Mouse (Mus musculus): ENCODE data around the gene Stk24.
A peak's percentile ranks its signal among the peaks of the same experiment; 100 is the strongest.

DNA sequence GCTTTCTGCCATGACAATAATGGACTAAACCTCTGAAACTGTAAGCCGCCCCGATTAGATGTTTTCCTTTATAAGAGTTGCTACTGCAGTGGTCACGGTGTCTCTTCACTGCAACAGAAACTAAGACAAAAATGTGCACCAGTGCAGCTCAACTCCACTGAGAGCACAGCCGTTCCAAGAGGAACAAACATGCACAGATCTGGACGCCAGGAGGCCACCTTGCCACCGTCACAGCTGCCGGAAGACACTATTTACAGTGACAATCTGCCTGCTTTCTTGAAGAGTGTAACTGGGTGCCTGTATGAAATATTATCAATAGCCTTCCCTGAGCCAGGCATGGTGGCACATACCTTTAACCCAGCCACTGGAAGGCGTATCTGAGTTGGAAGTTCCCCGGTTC is 6.8 kb downstream of the Stk24 start:
- no peak for TF ChIP-seq EP300 (IDR thresholded peaks at IDR 0.05; ENCODE audit: insufficient read depth, low read depth, low read length)
- TF ChIP-seq CTCF (IDR thresholded peaks at IDR 0.05), result peak; percentile 39
- no peak for TF ChIP-seq POLR2A (IDR thresholded peaks at IDR 0.05; ENCODE audit: insufficient read depth, low read depth, low read length)
